Mouse (Mus musculus) induced T-regulatory cell, adult 2 months (primary cell): ENCODE measurements around the gene Tap2.

Source experiments
- DNase-seq: peaks from one replicate; pipeline ENCODE4 v3.0.0-alpha.2; 2012; ENCODE audit warnings: low read depth

Tap2 gene

GRCm38 (mm10) chr17:34249878-34250277 lies 46.6 kb downstream of the Tap2 start:
- peak; percentile 87 for DNase-seq

GRCm38 (mm10) chr17:34251666-34252065 lies 48.3 kb downstream of the Tap2 start:
- DNase-seq = no peak

GRCm38 (mm10) chr17:34256501-34256900 lies 53.2 kb downstream of the Tap2 start:
- DNase-seq = no peak

GRCm38 (mm10) chr17:34257594-34258375 lies 54.5 kb downstream of the Tap2 start, which contains the start of gene H2-Ab1:
TSS of gene H2-Ab1 (plus strand) at chr17:34257689.
- peak; percentile 94 for DNase-seq

GRCm38 (mm10) chr17:34260551-34260950 lies 57.2 kb downstream of the Tap2 start:
- no peak for DNase-seq

- peak; percentile 96 for DNase-seq
These were observed 58.2 kb downstream of the Tap2 start for GRCm38 (mm10) chr17:34261502-34261901.

- DNase-seq = peak; percentile 96
These were observed 59.7 kb downstream of the Tap2 start for GRCm38 (mm10) chr17:34263068-34263467.

- DNase-seq = peak; percentile 62
These were observed 60.6 kb downstream of the Tap2 start for GRCm38 (mm10) chr17:34263811-34264371.

- DNase-seq = peak; percentile 57
These were observed 61.4 kb downstream of the Tap2 start for GRCm38 (mm10) chr17:34264452-34265351.
